Mouse (Mus musculus) hindbrain, embryonic 13.5 days (tissue): Measurements from ENCODE around the gene Stab2. TPM values are rescaled to one million over a fixed set of nuclear protein-coding genes. Genes with fewer than 3 reads are reported as not detected.

Source experiments
- ATAC-seq: fragments of 200-750 bp; cut with Nextera tagmentation; 2 replicates; pipeline ENCODE4 v1.8.0; 2017; ENCODE audit warnings: moderate TSS enrichment; ENCODE audit not compliant: low FRiP score
- H3K27ac ChIP-seq: fragments of 300-500 bp; sonication (generic); 2 replicates; pipeline ENCODE4 v1.5.1; 2015; ENCODE audit warnings: inconsistent platforms, mild to moderate bottlenecking, moderate library complexity
- H3K27me3 ChIP-seq: fragments of 300-500 bp; sonication (generic); 2 replicates; pipeline ENCODE4 v1.6.1; 2015; ENCODE audit warnings: mild to moderate bottlenecking, inconsistent platforms
- H3K36me3 ChIP-seq: fragments of 300-500 bp; sonication (generic); 2 replicates; pipeline ENCODE4 v1.6.1; 2015; ENCODE audit warnings: mild to moderate bottlenecking, inconsistent platforms
- H3K4me1 ChIP-seq: fragments of 300-500 bp; sonication (generic); replicated peaks from 2 replicates; pipeline ENCODE4 v1.6.1; 2015; ENCODE audit warnings: inconsistent platforms
- H3K4me2 ChIP-seq: fragments of 300-500 bp; sonication (generic); 2 replicates; pipeline ENCODE4 v1.6.1; 2015; ENCODE audit warnings: inconsistent platforms, mild to moderate bottlenecking, moderate library complexity
- H3K4me3 ChIP-seq: fragments of 300-500 bp; sonication (generic); 2 replicates; pipeline ENCODE4 v1.5.1; 2015; ENCODE audit warnings: mild to moderate bottlenecking, inconsistent platforms
- H3K9ac ChIP-seq: fragments of 300-500 bp; sonication (generic); 2 replicates; pipeline ENCODE4 v1.6.1; 2015; ENCODE audit warnings: mild to moderate bottlenecking, inconsistent platforms
- H3K9me3 ChIP-seq: fragments of 300-500 bp; sonication (generic); 2 replicates; pipeline ENCODE4 v1.6.1; 2016; ENCODE audit warnings: inconsistent platforms
- WGBS: fragments of 180-500 bp; shearing (Covaris S2); methylation state at CpG from one replicate; pipeline ENCODE4 v1.1.7; 2015; 5-methylcytosine and 5-hydroxymethylcytosine counted together
- polyA plus RNA-seq: library from polyadenylated mRNA; unstranded; fragments of >200 nt; fragmentation: Nextera tagmentation; extraction: Ambion mirVana; gene quantifications from 2 replicates; pipeline ENCODE4 v1.2.1, GENCODE M21; 2015

The Stab2 gene
- polyA plus RNA-seq, 1 experiment from 2014 or later: 0.06 TPM

- Histone ChIP-seq H3K4me1 (peaks cover 9% of the 10 kb centered on the region), H3K27me3 (no peaks in the 10 kb centered on the region), H3K27ac (no peak overlapping the region), H3K36me3 (no peaks in the 10 kb centered on the region), H3K4me3 (no peak overlapping the region), H3K9ac (no peak overlapping the region), H3K4me2 (no peak overlapping the region), H3K9me3 (no peaks in the 10 kb centered on the region)
- peak; percentile 21; the same call in 1 of the 2 replicates for ATAC-seq
- WGBS: 33% methylated on average over 6 of the region's 6 CpGs
Observed at GRCm38 (mm10) chr10:86934376-86934775, 73.4 kb downstream of the Stab2 start.

GRCm38 (mm10) chr10:86933906-86934305 is 73.9 kb downstream of the Stab2 start:
- 31% methylated on average over 3 of the region's 3 CpGs for WGBS
- peaks cover 9% of the 10 kb centered on the region for H3K4me1 ChIP-seq
- no peak overlapping the region for H3K27ac ChIP-seq
- H3K4me3 ChIP-seq: no peak overlapping the region
- H3K4me2 ChIP-seq: no peak overlapping the region
- H3K9ac ChIP-seq: no peak overlapping the region
- H3K27me3 ChIP-seq: no peaks in the 10 kb centered on the region
- H3K9me3 ChIP-seq: no peaks in the 10 kb centered on the region
- H3K36me3 ChIP-seq: no peaks in the 10 kb centered on the region
- no peak for ATAC-seq

- peaks cover 9% of the 10 kb centered on the region for H3K4me1 ChIP-seq
- H3K9ac ChIP-seq: no peak overlapping the region
- no peak overlapping the region for H3K4me3 ChIP-seq
- no peak overlapping the region for H3K27ac ChIP-seq
- H3K4me2 ChIP-seq: no peak overlapping the region
- no peak for ATAC-seq
- no peaks in the 10 kb centered on the region for H3K36me3 ChIP-seq
- H3K9me3 ChIP-seq: no peaks in the 10 kb centered on the region
- H3K27me3 ChIP-seq: no peaks in the 10 kb centered on the region
- 81% methylated on average over 9 of the region's 9 CpGs for WGBS
Observed at GRCm38 (mm10) chr10:86933180-86933695, 74.6 kb downstream of the Stab2 start.

GRCm38 (mm10) chr10:86923602-86924001 is 84.2 kb downstream of the Stab2 start:
- no peak overlapping the region for H3K9ac ChIP-seq
- H3K27me3 ChIP-seq: no peaks in the 10 kb centered on the region
- no peaks in the 10 kb centered on the region for H3K4me1 ChIP-seq
- no peaks in the 10 kb centered on the region for H3K36me3 ChIP-seq
- H3K27ac ChIP-seq: no peak overlapping the region
- no peak for ATAC-seq
- H3K9me3 ChIP-seq: no peaks in the 10 kb centered on the region
- H3K4me2 ChIP-seq: no peak overlapping the region
- 92% methylated on average over 1 of the region's 1 CpGs for WGBS
- no peak overlapping the region for H3K4me3 ChIP-seq

GRCm38 (mm10) chr10:86915595-86915994 is 92.2 kb downstream of the Stab2 start:
- no peak overlapping the region for H3K4me3 ChIP-seq
- ATAC-seq: no peak
- H3K36me3 ChIP-seq: no peaks in the 10 kb centered on the region
- no peak overlapping the region for H3K9ac ChIP-seq
- no peak overlapping the region for H3K4me2 ChIP-seq
- no peaks in the 10 kb centered on the region for H3K9me3 ChIP-seq
- H3K27me3 ChIP-seq: no peaks in the 10 kb centered on the region
- H3K4me1 ChIP-seq: no peaks in the 10 kb centered on the region
- no peak overlapping the region for H3K27ac ChIP-seq

- Histone ChIP-seq H3K27ac (no peak overlapping the region), H3K27me3 (no peaks in the 10 kb centered on the region), H3K4me1 (no peaks in the 10 kb centered on the region), H3K9ac (no peak overlapping the region), H3K4me2 (no peak overlapping the region), H3K9me3 (no peaks in the 10 kb centered on the region), H3K36me3 (no peaks in the 10 kb centered on the region), H3K4me3 (no peak overlapping the region)
- ATAC-seq: no peak
- WGBS: 95% methylated on average over 18 of the region's 18 CpGs
Observed at GRCm38 (mm10) chr10:86908562-86908961, 99.3 kb downstream of the Stab2 start.

- no peak for ATAC-seq
- no peak overlapping the region for H3K9ac ChIP-seq
- no peaks in the 10 kb centered on the region for H3K9me3 ChIP-seq
- H3K4me1 ChIP-seq: no peaks in the 10 kb centered on the region
- H3K27me3 ChIP-seq: no peaks in the 10 kb centered on the region
- 77% methylated on average over 6 of the region's 6 CpGs for WGBS
- H3K36me3 ChIP-seq: no peaks in the 10 kb centered on the region
- no peak overlapping the region for H3K27ac ChIP-seq
- no peak overlapping the region for H3K4me3 ChIP-seq
- H3K4me2 ChIP-seq: no peak overlapping the region
Observed at GRCm38 (mm10) chr10:86907043-86907442, 100.8 kb downstream of the Stab2 start.

GRCm38 (mm10) chr10:86895531-86895930 is 112.3 kb downstream of the Stab2 start:
- no peak for ATAC-seq
- Histone ChIP-seq H3K4me1 (no peaks in the 10 kb centered on the region), H3K27ac (no peak overlapping the region), H3K27me3 (no peaks in the 10 kb centered on the region), H3K4me3 (no peak overlapping the region), H3K36me3 (no peaks in the 10 kb centered on the region), H3K9ac (no peak overlapping the region), H3K4me2 (no peak overlapping the region), H3K9me3 (no peaks in the 10 kb centered on the region)
- 81% methylated on average over 2 of the region's 2 CpGs for WGBS

GRCm38 (mm10) chr10:86891066-86891465 is 116.8 kb downstream of the Stab2 start:
- Histone ChIP-seq H3K4me2 (no peak overlapping the region), H3K4me1 (no peaks in the 10 kb centered on the region), H3K27me3 (no peaks in the 10 kb centered on the region), H3K36me3 (no peaks in the 10 kb centered on the region), H3K9me3 (no peaks in the 10 kb centered on the region), H3K27ac (no peak overlapping the region), H3K9ac (no peak overlapping the region), H3K4me3 (no peak overlapping the region)
- WGBS: 91% methylated on average over 1 of the region's 1 CpGs
- no peak for ATAC-seq

GRCm38 (mm10) chr10:86890166-86890930 is 117.5 kb downstream of the Stab2 start:
- 88% methylated on average over 14 of the region's 14 CpGs for WGBS
- Histone ChIP-seq H3K9me3 (no peaks in the 10 kb centered on the region), H3K4me1 (no peaks in the 10 kb centered on the region), H3K9ac (no peak overlapping the region), H3K27me3 (no peaks in the 10 kb centered on the region), H3K4me2 (no peak overlapping the region), H3K4me3 (no peak overlapping the region), H3K36me3 (no peaks in the 10 kb centered on the region), H3K27ac (no peak overlapping the region)
- ATAC-seq: no peak

GRCm38 (mm10) chr10:86889440-86889839 is 118.4 kb downstream of the Stab2 start:
- ATAC-seq: no peak

GRCm38 (mm10) chr10:86886434-86886833 is 121.4 kb downstream of the Stab2 start:
- no peak for ATAC-seq
- no peak overlapping the region for H3K4me3 ChIP-seq

More at GRCm38 (mm10) chr10:86889440-86889839, 118.4 kb downstream of the Stab2 start:
- Histone ChIP-seq H3K27ac (no peak overlapping the region), H3K4me1 (no peaks in the 10 kb centered on the region), H3K36me3 (no peaks in the 10 kb centered on the region), H3K4me2 (no peak overlapping the region), H3K4me3 (no peak overlapping the region), H3K9ac (no peak overlapping the region), H3K9me3 (no peaks in the 10 kb centered on the region), H3K27me3 (no peaks in the 10 kb centered on the region)

GRCm38 (mm10) chr10:86881448-86881847 is 126.4 kb downstream of the Stab2 start:
- no peaks in the 10 kb centered on the region for H3K36me3 ChIP-seq
- no peak overlapping the region for H3K27ac ChIP-seq
- H3K9ac ChIP-seq: no peak overlapping the region
- ATAC-seq: no peak
- H3K4me1 ChIP-seq: 0 out of 2 replicates have a peak, but pooled peaks cover 4% of the 10 kb centered on the region
- no peak overlapping the region for H3K4me3 ChIP-seq
- H3K27me3 ChIP-seq: no peaks in the 10 kb centered on the region
- no peaks in the 10 kb centered on the region for H3K9me3 ChIP-seq
- no peak overlapping the region for H3K4me2 ChIP-seq

More at GRCm38 (mm10) chr10:86886434-86886833, 121.4 kb downstream of the Stab2 start:
- no peaks in the 10 kb centered on the region for H3K27me3 ChIP-seq
- no peaks in the 10 kb centered on the region for H3K36me3 ChIP-seq
- H3K9me3 ChIP-seq: no peaks in the 10 kb centered on the region
- H3K27ac ChIP-seq: no peak overlapping the region
- WGBS: 100% methylated on average over 1 of the region's 1 CpGs
- H3K4me2 ChIP-seq: no peak overlapping the region
- H3K9ac ChIP-seq: no peak overlapping the region
- no peaks in the 10 kb centered on the region for H3K4me1 ChIP-seq
